8 mouse cellular contexts compared by ENCODE assay signal in the genomic region with DNA sequence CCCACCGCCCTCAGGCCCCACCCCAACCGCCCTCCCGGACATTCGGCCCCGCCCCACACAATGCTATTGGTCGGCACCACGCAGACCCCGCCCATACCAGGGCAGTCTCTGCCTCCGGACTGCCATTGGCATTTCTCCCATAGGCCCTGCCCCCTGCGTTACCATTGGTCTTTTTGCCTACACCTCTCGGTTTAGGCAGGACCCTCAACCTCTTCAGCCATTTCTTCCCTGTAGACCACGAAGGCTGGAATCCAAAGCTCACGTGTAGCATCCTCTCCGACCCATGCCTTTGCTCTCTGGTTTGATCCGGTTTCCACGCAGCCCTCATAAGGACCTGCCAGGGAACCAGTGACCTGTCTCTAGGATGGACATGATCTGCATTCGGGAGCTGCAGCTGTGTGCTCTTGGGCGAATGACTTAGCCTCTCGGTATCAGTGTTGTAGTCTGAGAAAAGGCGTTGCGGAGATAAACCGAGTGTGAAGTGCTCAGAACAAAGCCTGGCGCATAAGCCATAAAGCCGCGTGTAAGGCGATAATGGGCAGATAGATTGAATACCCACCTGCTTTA. TPM values are rescaled to one million over a fixed set of nuclear protein-coding genes. Genes with fewer than 3 reads are reported as not detected.
DNase-seq lines count a peak whose midpoint lies in the region; ATAC-seq lines count a peak whose summit lies in the region.

No protein-coding gene starts in this region.

- 6% methylated on average over 21 of the region's 26 CpGs for WGBS in intestine, embryonic 14.5 days

- no peaks in the 10 kb centered on the region for H3K9me3 ChIP-seq in intestine, embryonic 14.5 days (ENCODE audit: control insufficient read depth, low read length)

- peak overlapping the region; percentile 72 for H3K4me2 ChIP-seq in intestine, embryonic 14.5 days (ENCODE audit: low read length)

- H3K9ac ChIP-seq in intestine, embryonic 14.5 days (ENCODE audit: low read length), result peak overlapping the region; percentile 92

- peak overlapping the region; percentile 69 for H3K27ac ChIP-seq in intestine, embryonic 14.5 days (ENCODE audit: low read depth)

- no peaks in the 10 kb centered on the region for H3K27me3 ChIP-seq in intestine, embryonic 14.5 days (replicated peaks; ENCODE audit: control insufficient read depth, insufficient read depth, low read length)

- peak; percentile 96 for DNase-seq in adrenal gland, adult 8-10 months
- DNase-seq in embryo, embryonic 11 days, result peak; percentile 99
- DNase-seq in gastrocnemius, postnatal 25 days, result peak; percentile 98
- peak; percentile 97 for DNase-seq in intestine, embryonic 14.5 days (ENCODE audit: low spot score)
- DNase-seq in left cerebral cortex, postnatal 10 days (ENCODE audit: extremely low spot score in 1 of 2, low spot score in 2 of 2), result peak; percentile 96 to 100
- DNase-seq in right cerebral cortex, postnatal 14 days, result peak; percentile 98
- DNase-seq in urinary bladder, postnatal 4 days (ENCODE audit: low spot score in 2 of 2), result peak; percentile 98 to 99

- H3K36me3 ChIP-seq in intestine, embryonic 14.5 days (ENCODE audit: control insufficient read depth, insufficient read depth, low read length), result 0 out of 2 replicates have a peak, but pooled peaks cover 5% of the 10 kb centered on the region

- peaks cover 41% of the 10 kb centered on the region for H3K4me1 ChIP-seq in intestine, embryonic 14.5 days (replicated peaks; ENCODE audit: control insufficient read depth, insufficient read depth, low read length)

- peak overlapping the region; percentile 69 for H3K4me3 ChIP-seq in intestine, embryonic 14.5 days (ENCODE audit: low read depth, low read length)

- ATAC-seq in intestine, embryonic 14.5 days (replicated peaks; ENCODE audit: low FRiP score, low TSS enrichment, low read depth), result peak; percentile 90
- peak; percentile 76 for ATAC-seq in megakaryocyte-erythroid progenitor cell, adult 5-6 weeks (replicated peaks; ENCODE audit: low FRiP score, low TSS enrichment, poor library complexity, severe bottlenecking)

- intact Hi-C loops in left cerebral cortex, postnatal 10 days (cut with DNase I), result no loop called here

RNA-seq across cellular contexts. Expression of a gene that starts 0.4 kb away (rescaled TPM):
- total RNA-seq in adrenal gland, adult 8-10 months (2022), result 100 to 1,000 TPM in 1 of 4 experiments, 10 to 100 TPM in 3; 49.8 to 100 (median 77.4) TPM
- total RNA-seq in gastrocnemius, postnatal 25 days (2021), result 1 to 10 TPM; 6.1 to 7.8 TPM
- polyA plus RNA-seq in intestine, embryonic 14.5 days (2014; fragmentation: Nextera tagmentation; extraction: Ambion mirVana), result 39.5 and 44.8 TPM in 2 replicates
- total RNA-seq in left cerebral cortex, postnatal 10 days (2021), result 100 to 1,000 TPM; 319 to 338 TPM
- 26.7 and 32.2 TPM in 2 replicates for total RNA-seq in megakaryocyte-erythroid progenitor cell, adult 5-6 weeks (2014; fragmentation: Nextera tagmentation)
- 5.6 and 8.6 TPM in 2 replicates for total RNA-seq in megakaryocyte-erythroid progenitor cell, adult 5-6 weeks (2017)

RNA-seq across cellular contexts. Expression of a gene that starts 42.1 kb away (rescaled TPM):
- 10 to 100 TPM; 11.6 to 18.9 (median 17.2) TPM for total RNA-seq in adrenal gland, adult 8-10 months (2022)
- total RNA-seq in gastrocnemius, postnatal 25 days (2021), result 1 to 10 TPM; 2.7 to 5.5 TPM
- 12.6 and 15.4 TPM in 2 replicates for polyA plus RNA-seq in intestine, embryonic 14.5 days (2014; fragmentation: Nextera tagmentation; extraction: Ambion mirVana)
- total RNA-seq in left cerebral cortex, postnatal 10 days (2021), result 10 to 100 TPM; 18.7 to 25.8 TPM
- 17.6 and 38.9 TPM in 2 replicates for total RNA-seq in megakaryocyte-erythroid progenitor cell, adult 5-6 weeks (2014; fragmentation: Nextera tagmentation)
- 21.3 and 22.9 TPM in 2 replicates for total RNA-seq in megakaryocyte-erythroid progenitor cell, adult 5-6 weeks (2017)

RNA-seq across cellular contexts. Expression of a gene that starts 53.0 kb away (rescaled TPM):
- 10 to 100 TPM; 21.0 to 45.5 (median 36.7) TPM for total RNA-seq in adrenal gland, adult 8-10 months (2022)
- total RNA-seq in gastrocnemius, postnatal 25 days (2021), result 1 to 10 TPM; 3.4 to 3.9 TPM
- 23.6 and 24.1 TPM in 2 replicates for polyA plus RNA-seq in intestine, embryonic 14.5 days (2014; fragmentation: Nextera tagmentation; extraction: Ambion mirVana)
- 10 to 100 TPM; 50.8 to 60.9 TPM for total RNA-seq in left cerebral cortex, postnatal 10 days (2021)
- 23.0 and 24.6 TPM in 2 replicates for total RNA-seq in megakaryocyte-erythroid progenitor cell, adult 5-6 weeks (2014; fragmentation: Nextera tagmentation)
- 5.6 and 13.0 TPM in 2 replicates for total RNA-seq in megakaryocyte-erythroid progenitor cell, adult 5-6 weeks (2017)

RNA-seq across cellular contexts. Expression of a gene that starts 55.6 kb away (rescaled TPM):
- 10 to 100 TPM; 22.0 to 24.8 (median 22.9) TPM for total RNA-seq in adrenal gland, adult 8-10 months (2022)
- total RNA-seq in gastrocnemius, postnatal 25 days (2021), result 1 to 10 TPM; 4.8 to 5.8 TPM
- 15.9 and 16.5 TPM in 2 replicates for polyA plus RNA-seq in intestine, embryonic 14.5 days (2014; fragmentation: Nextera tagmentation; extraction: Ambion mirVana)
- 10 to 100 TPM; 26.5 to 28.8 TPM for total RNA-seq in left cerebral cortex, postnatal 10 days (2021)
- 24.7 and 25.7 TPM in 2 replicates for total RNA-seq in megakaryocyte-erythroid progenitor cell, adult 5-6 weeks (2014; fragmentation: Nextera tagmentation)
- 14.9 and 15.7 TPM in 2 replicates for total RNA-seq in megakaryocyte-erythroid progenitor cell, adult 5-6 weeks (2017)

Comparison
In these comparisons a context has a peak if more than half of its experiments do, and no peak if none do; other contexts are left out.
1. Peak in every context shown above with its lines: DNase-seq, ATAC-seq, H3K4me3 ChIP-seq and H3K27ac ChIP-seq.